7 mouse cellular contexts compared by ENCODE assay signal in the genomic region with DNA sequence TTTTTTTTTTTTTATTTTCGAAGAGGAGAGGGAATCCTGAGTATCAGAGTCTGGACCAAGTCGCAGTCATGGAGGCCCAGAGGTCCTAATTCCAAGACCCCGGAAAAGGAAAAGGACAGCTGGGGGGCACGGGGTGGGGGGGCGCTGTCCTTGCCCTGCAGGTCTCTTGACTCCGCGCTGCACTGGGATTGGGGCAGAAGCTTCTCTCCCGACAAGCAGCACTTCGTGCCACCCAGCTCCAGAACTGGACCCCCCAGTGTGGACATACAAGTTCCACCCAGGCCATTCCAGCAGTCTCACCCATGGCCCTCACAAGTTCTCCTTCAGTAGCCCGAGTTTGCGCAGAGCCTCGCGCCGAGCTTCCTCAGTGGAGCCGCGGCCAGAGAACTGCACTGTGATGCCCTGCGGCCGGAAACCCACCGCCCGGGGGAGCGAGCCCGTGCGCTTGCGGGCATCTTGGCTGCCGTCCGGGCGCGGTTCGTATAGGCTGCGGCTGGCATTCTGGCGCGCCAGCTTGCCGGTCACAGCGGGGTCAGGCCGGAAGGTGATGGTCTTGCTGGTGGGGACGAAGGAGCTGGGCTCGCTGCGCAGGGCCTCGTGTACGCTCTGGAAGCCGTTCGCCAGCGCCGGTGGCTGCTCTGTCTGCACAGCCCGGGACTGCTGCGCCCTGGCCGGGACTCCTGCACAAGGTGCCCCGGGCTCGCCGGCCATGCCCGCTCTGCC. TPM values are rescaled to one million over a fixed set of nuclear protein-coding genes. Genes with fewer than 3 reads are reported as not detected.
DNase-seq lines count a peak whose midpoint lies in the region; ATAC-seq lines count a peak whose summit lies in the region.

No protein-coding gene starts in this region.

- H3K9me3 ChIP-seq in lung, embryonic 16.5 days (ENCODE audit: control insufficient read depth, low read length): peaks cover 3% of the 10 kb centered on the region; the same call in 1 of the 2 replicates
- no peaks in the 10 kb centered on the region for H3K9me3 ChIP-seq in embryonic facial prominence, embryonic 10.5 days
- H3K9me3 ChIP-seq in heart, embryonic 16.5 days (replicated peaks; ENCODE audit: control insufficient read depth, low read length): no peaks in the 10 kb centered on the region
- no peaks in the 10 kb centered on the region for H3K9me3 ChIP-seq in liver, embryonic 13.5 days (replicated peaks)

- H3K27ac ChIP-seq in lung, embryonic 16.5 days (ENCODE audit: low read length): no peak overlapping the region
- peak overlapping the region; percentile 75; the same call in 1 of the 2 replicates for H3K27ac ChIP-seq in embryonic facial prominence, embryonic 10.5 days (replicated peaks)
- H3K27ac ChIP-seq in heart, embryonic 16.5 days (ENCODE audit: low read length): peak overlapping the region; percentile 66
- no peak overlapping the region for H3K27ac ChIP-seq in liver, embryonic 13.5 days

- DNase-seq in lung, postnatal 25 days (ENCODE audit: low spot score): no peak
- DNase-seq in embryonic facial prominence, embryonic 10.5 days (ENCODE audit: low spot score): peak; percentile 68
- DNase-seq in liver, embryonic 13.5 days: no peak
- DNase-seq in retina, embryonic 14.5 days (ENCODE audit: low spot score): peak; percentile 58
- no peak for DNase-seq in left cerebral cortex, adult 9 months (ENCODE audit: low spot score in 2 of 2)

- ATAC-seq in lung, embryonic 16.5 days (ENCODE audit: low read depth): peak; percentile 65
- ATAC-seq in heart, embryonic 16.5 days (replicated peaks; ENCODE audit: extremely low read depth, insufficient read depth, low FRiP score): peak; percentile 38; the same call in 1 of the 2 replicates
- no peak for ATAC-seq in liver, embryonic 13.5 days (ENCODE audit: low read depth)

- H3K4me3 ChIP-seq in lung, embryonic 16.5 days (ENCODE audit: low read length): peak overlapping the region; percentile 56
- peak overlapping the region; percentile 65 for H3K4me3 ChIP-seq in embryonic facial prominence, embryonic 10.5 days
- peak overlapping the region; percentile 55 for H3K4me3 ChIP-seq in heart, embryonic 16.5 days (ENCODE audit: low read length)
- peak overlapping the region; percentile 26 for H3K4me3 ChIP-seq in liver, embryonic 13.5 days (replicated peaks)

- H3K27me3 ChIP-seq in lung, embryonic 16.5 days (ENCODE audit: control insufficient read depth, insufficient read depth, low read depth, low read length): peaks cover 10% of the 10 kb centered on the region
- peaks cover 58% of the 10 kb centered on the region for H3K27me3 ChIP-seq in embryonic facial prominence, embryonic 10.5 days (replicated peaks; ENCODE audit: low read depth, poor library complexity, severe bottlenecking)
- no peaks in the 10 kb centered on the region; the same call in 1 of the 2 replicates for H3K27me3 ChIP-seq in heart, embryonic 16.5 days (ENCODE audit: control insufficient read depth, insufficient read depth, low read length)
- H3K27me3 ChIP-seq in liver, embryonic 13.5 days: peaks cover 60% of the 10 kb centered on the region

- peak overlapping the region; percentile 82 for H3K4me2 ChIP-seq in lung, embryonic 16.5 days (ENCODE audit: low read depth, low read length)
- H3K4me2 ChIP-seq in heart, embryonic 16.5 days (ENCODE audit: low read depth, low read length): peak overlapping the region; percentile 79
- H3K4me2 ChIP-seq in liver, embryonic 13.5 days: peak overlapping the region; percentile 58

- H3K4me1 ChIP-seq in lung, embryonic 16.5 days (replicated peaks; ENCODE audit: control insufficient read depth, insufficient read depth, low read length): peaks cover 30% of the 10 kb centered on the region
- peaks cover 26% of the 10 kb centered on the region for H3K4me1 ChIP-seq in embryonic facial prominence, embryonic 10.5 days
- peaks cover 31% of the 10 kb centered on the region for H3K4me1 ChIP-seq in heart, embryonic 16.5 days (ENCODE audit: control insufficient read depth, insufficient read depth, low read length)
- peaks cover 9% of the 10 kb centered on the region; the same call in 1 of the 2 replicates for H3K4me1 ChIP-seq in liver, embryonic 13.5 days (replicated peaks)

- H3K9ac ChIP-seq in lung, embryonic 16.5 days (ENCODE audit: low read length): peak overlapping the region; percentile 69
- peak overlapping the region; percentile 80 for H3K9ac ChIP-seq in heart, embryonic 16.5 days (ENCODE audit: low read length)
- H3K9ac ChIP-seq in liver, embryonic 13.5 days: no peak overlapping the region

- H3K36me3 ChIP-seq in lung, embryonic 16.5 days (ENCODE audit: control insufficient read depth, insufficient read depth, low read length): 0 out of 2 replicates have a peak, but pooled peaks cover 2% of the 10 kb centered on the region
- H3K36me3 ChIP-seq in embryonic facial prominence, embryonic 10.5 days (replicated peaks): no peaks in the 10 kb centered on the region
- no peaks in the 10 kb centered on the region for H3K36me3 ChIP-seq in heart, embryonic 16.5 days (ENCODE audit: control insufficient read depth, insufficient read depth)
- no peaks in the 10 kb centered on the region for H3K36me3 ChIP-seq in liver, embryonic 13.5 days

- 7% methylated on average over 47 of the region's 51 CpGs for WGBS in lung, embryonic 16.5 days
- 8% methylated on average over 51 of the region's 51 CpGs for WGBS in embryonic facial prominence, embryonic 10.5 days
- WGBS in heart, embryonic 16.5 days: 10% methylated on average over 51 of the region's 51 CpGs
- 6% methylated on average over 51 of the region's 51 CpGs for WGBS in liver, embryonic 13.5 days (ENCODE audit: insufficient replicate concordance)

RNA-seq across cellular contexts. Expression of a gene that starts 29.8 kb away (rescaled TPM):
- polyA plus RNA-seq in lung, embryonic 16.5 days (2015; fragmentation: Nextera tagmentation; extraction: Ambion mirVana): 8.0 and 8.8 TPM in 2 replicates
- polyA plus RNA-seq in embryonic facial prominence, embryonic 10.5 days (2016; fragmentation: Nextera tagmentation; extraction: Ambion mirVana): 3.6 and 4.4 TPM in 2 replicates
- 18.1 and 18.3 TPM in 2 replicates for polyA plus RNA-seq in heart, embryonic 16.5 days (2015; fragmentation: Nextera tagmentation; extraction: Ambion mirVana)
- polyA plus RNA-seq in liver, embryonic 13.5 days (2015; fragmentation: Nextera tagmentation; extraction: Ambion mirVana): 4.5 and 5.2 TPM in 2 replicates

Comparison
In these comparisons a context has a peak if more than half of its experiments do, and no peak if none do; other contexts are left out.
1. H3K27ac ChIP-seq: peak in embryonic facial prominence, embryonic 10.5 days (single experiment) and heart, embryonic 16.5 days (single experiment); none in lung, embryonic 16.5 days (single experiment) and liver, embryonic 13.5 days (single experiment).
2. DNase-seq: peak in embryonic facial prominence, embryonic 10.5 days (single experiment) and retina, embryonic 14.5 days (single experiment); none in lung, postnatal 25 days (single experiment), liver, embryonic 13.5 days (single experiment) and left cerebral cortex, adult 9 months (0 of 2).
3. Peak in every context shown above with its lines, with median percentiles within 50 percentile points of each other: H3K4me2 ChIP-seq and H3K4me3 ChIP-seq.